Mouse (Mus musculus) left cerebral cortex, adult 18-20 months (tissue): Measurements from ENCODE around the gene Plcl1. TPM values are rescaled to one million over a fixed set of nuclear protein-coding genes. Genes with fewer than 3 reads are reported as not detected.
A peak's percentile ranks its signal among the peaks of the same experiment; 100 is the strongest.

Experiments
- DNase-seq, 2 experiments: peaks; one replicate each; pipeline ENCODE4 v3.0.0; 2021 to 2022; ENCODE audit warnings: low spot score in 2 of 2, mixed read lengths in 1 of 2
- long read RNA-seq, 2 experiments: library from polyadenylated mRNA; stranded (forward); transcript quantifications; one replicate each; pipeline ENCODE4 v2.0.0; 2021
- total RNA-seq, 2 experiments: library from RNA; stranded (reverse); gene quantifications; 2 replicates each; pipeline ENCODE4 v1.2.3; 2021

Gene Plcl1
- total RNA-seq: 10 to 100 TPM; 22.8 to 23.7 TPM
- long read RNA-seq, experiment 1, partial matches to known transcripts: 5 of 6 reads
- long read RNA-seq, experiment 1, other reads (novel, unspliced or antisense): 1 of 6 reads
- long read RNA-seq, experiment 2, partial matches to known transcripts: 9 of 11 reads
- long read RNA-seq, experiment 2, other reads (novel, unspliced or antisense): 2 of 11 reads

DNA sequence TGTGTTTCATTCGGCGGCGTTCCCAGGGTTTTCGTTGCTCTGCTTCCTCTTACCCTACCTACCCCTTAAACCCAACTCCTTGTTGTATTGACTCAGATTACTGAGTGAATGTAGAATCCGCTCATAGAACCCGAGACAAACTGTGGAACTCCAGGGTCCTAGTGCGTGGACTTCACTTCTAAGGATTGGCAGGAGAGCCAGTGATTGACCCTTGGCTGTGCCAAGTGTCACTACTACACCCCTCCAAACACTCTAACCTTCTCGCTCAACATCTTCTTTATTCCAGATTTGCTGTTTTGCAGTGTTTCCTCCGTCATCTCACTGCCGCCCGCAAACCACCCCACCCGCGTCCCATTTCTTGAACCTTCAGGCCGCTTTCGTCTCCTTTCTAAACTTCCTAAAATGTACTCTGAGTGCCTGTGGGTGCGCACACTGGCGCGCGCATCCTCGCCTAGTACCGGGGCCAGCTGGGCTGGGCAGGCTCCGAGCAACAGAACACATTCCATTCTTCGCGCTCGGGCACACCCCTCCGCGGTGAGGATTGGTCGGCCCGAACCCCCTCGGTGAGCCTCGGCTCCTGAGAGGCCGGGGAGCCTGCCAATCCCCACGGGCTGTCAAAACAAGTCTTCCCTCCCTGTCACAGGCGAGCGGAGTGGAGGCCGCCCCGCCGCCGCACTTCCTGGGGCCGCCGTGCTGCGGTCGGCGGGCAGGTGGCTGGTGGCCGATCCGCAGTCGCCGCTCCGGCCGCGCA is at the start of gene Plcl1:
Plcl1 (plus strand) TSS at position 650 of the 751 bp plus-strand sequence.
- DNase-seq: peak; percentile 93 to 96

DNA sequence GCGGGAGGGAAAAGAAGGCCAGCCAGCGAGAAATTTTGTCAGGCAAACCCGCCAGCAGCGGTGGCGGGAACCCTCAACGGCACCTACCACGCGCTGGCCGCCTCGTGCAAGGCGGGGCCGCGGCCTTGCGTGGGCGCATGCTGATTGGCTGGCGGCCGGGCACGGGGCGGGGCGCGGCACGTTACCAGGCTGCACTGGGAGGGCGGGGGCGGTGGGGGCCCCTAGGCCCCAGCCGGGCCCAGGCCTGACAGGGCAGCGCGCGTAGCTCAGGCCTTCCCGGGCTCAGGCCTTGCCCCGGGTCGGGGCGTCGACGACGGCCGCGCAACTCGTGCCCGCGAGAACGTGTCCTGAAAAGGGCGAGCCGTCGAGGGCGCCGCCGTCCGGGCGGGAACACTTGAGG is 43.1 kb upstream of the Plcl1 start:
- DNase-seq: no peak

- DNase-seq: peak; percentile 39 to 50
These were observed 42.6 kb upstream of the Plcl1 start, which contains the start of gene Boll for GRCm38 (mm10) chr1:55363044-55363565. Gene Boll (minus strand): TSS chr1:55363469.

DNA sequence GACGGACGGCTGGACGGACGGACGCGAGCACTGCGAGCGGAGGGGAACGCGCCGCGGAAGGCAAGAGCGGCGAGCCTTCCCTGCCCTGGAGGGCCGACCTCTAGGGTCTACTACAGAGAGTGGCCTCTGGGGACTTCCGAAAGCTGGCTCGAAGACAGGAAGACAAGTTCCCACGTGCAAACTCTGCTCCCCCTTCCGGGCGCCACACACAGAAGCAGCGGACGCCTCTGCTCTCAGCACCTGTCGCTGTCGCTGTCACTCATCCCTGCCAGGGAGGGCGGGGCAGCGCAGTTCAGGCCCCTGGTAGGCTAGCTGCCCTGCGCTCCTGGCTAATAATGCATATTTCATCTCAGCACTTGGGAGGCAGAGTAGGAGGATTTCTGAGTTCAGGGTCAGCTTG is 42.1 kb upstream of the Plcl1 start:
- no peak for DNase-seq

- no peak for DNase-seq
These were observed 33.1 kb upstream of the Plcl1 start for GRCm38 (mm10) chr1:55372626-55373025.

DNA sequence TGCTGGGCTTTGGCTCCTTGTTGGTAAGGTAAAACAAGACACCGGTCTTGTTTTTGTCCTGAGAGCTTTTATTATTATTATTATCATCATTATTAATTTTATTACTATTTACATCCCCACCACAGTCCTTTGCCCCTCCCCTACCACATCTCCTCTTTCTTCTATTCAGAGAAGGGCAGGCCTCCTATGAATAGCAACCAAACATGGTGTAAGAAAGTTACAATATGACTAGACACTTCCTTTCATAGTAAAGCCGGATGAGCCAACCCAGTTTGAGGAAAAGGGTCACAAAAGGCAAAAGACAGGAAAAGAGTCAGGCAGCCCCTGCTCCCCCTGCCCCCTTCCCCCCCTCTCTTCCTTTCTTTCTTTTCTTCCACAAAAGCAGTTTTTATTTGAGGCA is 25.2 kb upstream of the Plcl1 start:
- no peak for DNase-seq

DNA sequence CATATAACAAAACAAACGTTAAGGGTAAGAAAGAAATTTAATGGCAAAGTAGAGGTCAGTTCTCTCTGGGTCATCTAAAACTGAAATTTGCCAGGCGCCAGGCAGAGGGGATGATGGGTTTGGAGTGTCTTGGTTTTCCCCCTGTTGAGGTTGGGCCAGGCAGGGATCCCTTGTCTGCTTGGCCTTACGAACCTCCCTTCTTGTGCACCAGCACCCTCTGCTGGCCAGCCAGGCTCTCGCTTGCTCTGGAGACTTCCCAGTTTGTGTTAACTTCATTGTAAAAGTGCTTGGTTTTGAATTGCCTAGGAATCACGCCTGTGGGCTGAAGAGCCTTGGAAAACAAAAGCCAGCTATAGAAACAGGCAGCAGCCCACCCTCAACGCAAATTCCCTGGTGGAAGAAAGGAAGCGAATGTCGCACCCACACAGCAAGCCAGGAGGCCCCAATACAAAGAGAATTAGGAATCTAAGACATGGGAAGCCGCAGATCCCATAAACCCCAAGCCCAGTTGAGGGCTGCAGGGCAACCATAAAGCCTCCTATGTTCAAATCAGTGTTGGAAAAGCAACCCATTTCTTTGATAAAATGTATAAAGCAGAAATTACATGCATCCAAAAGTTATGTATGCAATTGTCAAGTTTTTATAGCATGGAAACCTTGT is 22.5 kb upstream of the Plcl1 start:
- peak; percentile 88 for DNase-seq

GRCm38 (mm10) chr1:55399891-55400290 is 5.8 kb upstream of the Plcl1 start:
- peak; percentile 17 to 52 for DNase-seq

- DNase-seq: peak; percentile 65 to 80
These were observed 1.3 kb upstream of the Plcl1 start for GRCm38 (mm10) chr1:55404439-55404838.

DNA sequence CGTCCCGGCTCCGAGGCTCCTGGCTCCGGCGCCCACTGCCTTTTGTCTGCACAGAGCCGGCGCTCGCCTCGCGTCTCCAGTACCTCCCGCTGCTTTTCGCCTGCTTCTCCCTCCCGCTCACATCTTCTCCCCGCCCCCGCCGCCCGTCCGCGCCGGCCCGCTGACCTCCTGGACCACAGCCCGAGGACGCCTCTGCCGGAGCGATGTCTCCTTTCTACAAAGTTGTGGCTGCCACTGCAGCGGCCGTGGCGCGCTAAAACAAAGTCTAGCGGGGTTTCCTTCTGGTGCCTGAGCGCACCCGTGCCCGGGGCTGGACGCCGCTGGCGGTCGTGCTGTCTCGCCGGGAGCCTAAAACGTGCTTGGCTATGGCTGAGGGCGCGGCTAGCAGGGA is 297 bp downstream of the Plcl1 start:
- peak; percentile 70 to 76 for DNase-seq

DNA sequence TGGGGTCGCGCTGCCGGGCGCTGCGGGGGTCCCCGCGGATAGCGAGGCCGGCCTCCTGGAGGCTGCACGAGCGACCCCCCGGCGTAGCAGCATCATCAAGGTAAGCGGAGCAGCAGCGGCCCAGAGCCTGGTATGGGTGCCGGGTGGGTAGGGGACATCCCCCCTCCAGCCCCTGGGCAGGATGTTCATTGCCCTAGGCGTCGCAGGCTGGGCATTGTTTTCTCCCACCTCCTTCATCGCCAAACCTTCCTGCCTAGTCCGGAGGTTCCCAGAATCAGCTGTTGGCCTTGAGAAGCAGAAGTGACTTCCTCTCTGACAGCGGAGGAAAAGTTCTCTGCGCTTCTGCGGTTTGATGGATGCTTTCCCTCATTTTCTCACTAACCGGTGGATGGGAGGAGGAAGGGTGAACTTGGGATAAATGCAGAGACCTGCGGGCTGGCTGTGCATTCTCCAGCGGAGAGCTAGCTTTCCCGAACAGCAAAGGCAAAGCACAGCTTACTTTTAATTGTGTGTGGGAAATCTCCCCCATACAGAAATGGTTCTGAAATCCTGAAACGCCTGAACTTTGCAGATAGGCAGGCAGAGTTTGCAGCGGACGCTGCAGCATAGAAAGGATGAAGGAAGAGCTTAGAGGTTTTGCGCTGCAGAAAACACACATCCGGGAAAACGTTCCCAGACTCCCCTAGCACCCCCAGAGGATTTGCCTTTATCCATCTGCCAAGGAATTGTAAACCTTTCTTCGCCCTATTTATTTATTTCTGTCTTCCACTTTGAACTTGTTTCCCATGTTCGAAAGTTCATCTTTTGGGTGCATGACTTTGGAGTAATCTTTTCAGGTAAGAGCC is 1.0 kb downstream of the Plcl1 start:
- peak; percentile 13 to 27 for DNase-seq

- no peak for DNase-seq
These were observed 4.9 kb downstream of the Plcl1 start for GRCm38 (mm10) chr1:55410670-55411069.

DNA sequence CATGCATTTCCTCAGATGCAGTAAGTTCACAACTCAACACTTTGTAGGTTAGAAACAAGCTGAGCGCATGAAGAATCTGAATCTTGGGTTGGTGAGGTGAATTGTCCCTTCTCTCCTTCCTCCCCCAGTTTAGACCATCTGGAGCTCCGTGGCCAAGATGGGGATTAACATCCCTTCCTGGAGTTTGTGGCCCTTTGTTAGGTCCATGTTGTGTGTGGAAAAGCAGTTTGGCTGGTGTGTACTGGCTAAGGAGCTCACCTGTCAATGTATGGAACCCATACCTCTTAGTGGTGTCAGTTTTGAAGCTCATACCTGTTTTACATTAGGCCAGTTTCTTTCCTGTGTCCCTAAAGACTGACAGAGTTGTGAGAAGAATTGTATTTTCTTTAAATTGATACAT is 5.4 kb downstream of the Plcl1 start:
- no peak for DNase-seq

DNA sequence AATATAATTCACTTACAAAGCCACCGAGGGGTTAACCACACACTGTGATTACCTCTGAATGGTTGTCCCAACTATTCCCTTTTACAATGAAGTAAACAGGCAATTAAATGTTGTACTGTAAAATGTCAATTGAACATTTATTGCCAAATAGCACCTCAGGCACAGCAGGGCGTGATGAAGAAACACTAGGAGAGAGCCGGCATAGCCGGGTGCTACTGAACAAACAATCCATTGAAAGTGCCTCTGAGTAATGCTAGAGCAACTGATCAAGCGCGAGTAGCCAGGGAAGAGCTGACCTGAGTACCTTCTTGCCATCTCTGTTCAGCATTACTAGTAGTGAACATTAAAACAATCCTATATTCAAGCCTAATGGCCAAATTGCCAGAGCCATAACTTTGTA is 6.8 kb downstream of the Plcl1 start:
- DNase-seq: no peak

- DNase-seq: no peak
These were observed 7.8 kb downstream of the Plcl1 start for GRCm38 (mm10) chr1:55413534-55413933.

- no peak for DNase-seq
These were observed 13.2 kb downstream of the Plcl1 start for GRCm38 (mm10) chr1:55418968-55419367.

GRCm38 (mm10) chr1:55427607-55428006 is 21.9 kb downstream of the Plcl1 start:
- DNase-seq: no peak

- DNase-seq: no peak
These were observed 23.3 kb downstream of the Plcl1 start for GRCm38 (mm10) chr1:55429051-55429450.

GRCm38 (mm10) chr1:55429708-55430107 is 24.0 kb downstream of the Plcl1 start:
- DNase-seq: no peak

DNA sequence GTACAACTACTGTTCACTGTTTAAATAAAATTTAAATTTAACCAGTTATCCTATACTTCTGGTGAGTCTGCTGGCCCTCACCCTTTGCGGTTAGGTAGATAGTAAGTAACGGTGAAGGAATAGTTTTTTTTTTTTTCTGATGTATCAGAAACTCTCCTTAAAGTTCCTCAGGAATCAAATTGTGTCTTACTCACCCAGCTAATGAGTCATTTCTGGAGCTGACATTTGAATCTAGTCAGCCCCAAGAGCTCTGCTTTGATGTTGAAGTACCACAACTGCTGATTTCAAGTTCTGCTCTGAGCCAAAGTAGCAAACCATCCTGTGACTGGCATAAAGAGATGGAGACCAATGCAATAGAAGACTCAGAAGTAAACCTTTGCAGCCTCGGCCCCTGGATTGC is 24.9 kb downstream of the Plcl1 start:
- no peak for DNase-seq

- no peak for DNase-seq
These were observed 30.9 kb downstream of the Plcl1 start for GRCm38 (mm10) chr1:55436589-55436988.
